Mouse (Mus musculus) MEL (cell line): ENCODE data around the gene Rabep1.

Experiments
- CHD2 ChIP-seq: IDR thresholded peaks from 2 replicates; pipeline ENCODE4 v1.6.1; 2011; ENCODE audit warnings: low read length, improper control_type of control experiment
- CTCF ChIP-seq, 3 experiments: IDR thresholded peaks in 2 of 3; conservative IDR thresholded peaks in 1 of 3; 2 replicates each; pipeline ENCODE4 v1.5.1; 2011 to 2012; ENCODE audit warnings: low read length in 3 of 3, low read depth in 2 of 3, mild to moderate bottlenecking in 2 of 3, improper control_type of control experiment in 1 of 3, inconsistent platforms in 1 of 3, mixed read lengths in 1 of 3, moderate library complexity in 1 of 3; ENCODE audit not compliant: control insufficient read depth in 1 of 3, insufficient read depth in 1 of 3, poor library complexity in 1 of 3, severe bottlenecking in 1 of 3
- E2F4 ChIP-seq: IDR thresholded peaks from 2 replicates; pipeline ENCODE4 v1.6.1; 2011; ENCODE audit warnings: low read depth, low read length, improper control_type of control experiment, borderline replicate concordance
- GATA1 ChIP-seq: IDR thresholded peaks from 2 replicates; pipeline ENCODE4 v1.6.1; 2011; ENCODE audit warnings: low read depth, low read length, improper control_type of control experiment
- MAFK ChIP-seq: IDR thresholded peaks from 2 replicates; pipeline ENCODE4 v1.6.1; 2011; ENCODE audit warnings: low read depth, mild to moderate bottlenecking, low read length, improper control_type of control experiment, borderline replicate concordance
- MAX ChIP-seq: IDR thresholded peaks from 2 replicates; pipeline ENCODE4 v1.6.1; 2011; ENCODE audit warnings: low read length, improper control_type of control experiment
- MXI1 ChIP-seq: IDR thresholded peaks from 2 replicates; pipeline ENCODE4 v1.6.1; 2011; ENCODE audit warnings: mild to moderate bottlenecking, low read depth, low read length, improper control_type of control experiment
- POLR2A ChIP-seq, 2 experiments: IDR thresholded peaks; 2 replicates each; pipeline ENCODE4 v1.6.1; 2011 to 2012; ENCODE audit warnings: low read length in 2 of 2, mild to moderate bottlenecking in 2 of 2, control low read depth in 1 of 2, improper control_type of control experiment in 1 of 2, low read depth in 1 of 2, moderate library complexity in 1 of 2; ENCODE audit not compliant: control insufficient read depth in 1 of 2, insufficient read depth in 1 of 2, poor library complexity in 1 of 2
- POLR2AphosphoS2 ChIP-seq: IDR thresholded peaks from 2 replicates; pipeline ENCODE4 v1.6.1; 2011; ENCODE audit warnings: low read length, improper control_type of control experiment
- RAD21 ChIP-seq: IDR thresholded peaks from 2 replicates; pipeline ENCODE4 v1.6.1; 2011; ENCODE audit warnings: mild to moderate bottlenecking, low read depth, low read length, improper control_type of control experiment
- RCOR1 ChIP-seq: IDR thresholded peaks from 2 replicates; pipeline ENCODE4 v1.6.1; 2012; ENCODE audit warnings: low read depth, mild to moderate bottlenecking, inconsistent platforms, low read length, improper control_type of control experiment
- TCF12 ChIP-seq: IDR thresholded peaks from 2 replicates; pipeline ENCODE4 v1.6.1; 2014; ENCODE audit warnings: low read depth, mild to moderate bottlenecking, inconsistent platforms, low read length, improper control_type of control experiment, moderate library complexity
- UBTF ChIP-seq: IDR thresholded peaks from 2 replicates; pipeline ENCODE4 v1.6.1; 2012; ENCODE audit warnings: low read depth, mild to moderate bottlenecking, inconsistent platforms, low read length, improper control_type of control experiment, moderate library complexity, borderline replicate concordance; ENCODE audit not compliant: insufficient read depth

GRCm38 (mm10) chr11:70943651-70944050 is 99.1 kb downstream of the Rabep1 start:
- TF ChIP-seq CTCF (IDR thresholded peaks at IDR 0.05 in 2 of 3, conservative IDR thresholded peaks at IDR 0.05 in 1 of 3; ENCODE audit: control insufficient read depth in 1 of 3, insufficient read depth in 1 of 3, low read depth in 2 of 3, low read length in 3 of 3, poor library complexity in 1 of 3, severe bottlenecking in 1 of 3) (no peak), POLR2A (IDR thresholded peaks at IDR 0.05; ENCODE audit: control insufficient read depth in 1 of 2, insufficient read depth in 1 of 2, low read depth in 1 of 2, low read length in 2 of 2, poor library complexity in 1 of 2) (no peak), POLR2AphosphoS2 (no peak), MXI1 (no peak), UBTF (no peak), E2F4 (no peak), RCOR1 (no peak), TCF12 (no peak), RAD21 (no peak), GATA1 (no peak), MAX (no peak), MAFK (no peak), CHD2 (no peak)
